Mouse (Mus musculus): Measurements from ENCODE around the gene Cbx5.

DNA sequence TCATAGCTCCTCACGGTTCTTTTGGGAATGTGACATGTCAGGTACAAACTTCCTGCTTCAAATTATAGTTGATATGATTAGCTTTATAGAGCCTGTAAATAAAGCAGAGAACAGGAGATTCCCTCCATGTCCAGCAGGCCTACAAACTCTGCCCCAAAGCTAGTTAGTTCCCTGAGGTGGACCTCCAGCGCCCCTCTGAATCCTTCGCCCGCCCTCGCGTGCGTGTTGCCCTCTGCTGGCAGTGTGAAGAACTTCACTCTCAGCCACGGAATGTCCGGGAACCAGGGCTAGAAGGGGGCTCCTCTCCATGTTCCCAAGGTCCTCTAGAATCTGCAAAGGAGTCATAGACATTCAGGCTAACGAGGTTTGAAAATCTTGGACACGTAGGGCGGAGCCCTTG, 61.5 kb downstream of the Cbx5 start:
- TF ChIP-seq POLR2A (IDR thresholded peaks at IDR 0.05; ENCODE audit: insufficient read depth, low read depth, low read length) (no peak), EP300 (IDR thresholded peaks at IDR 0.05; ENCODE audit: insufficient read depth, low read depth, low read length) (no peak)
